Mouse (Mus musculus) bone marrow macrophage, adult 2 months (primary cell): Measurements from ENCODE around the gene Pheta1.

Experiments
- CTCF ChIP-seq: IDR thresholded peaks from 2 replicates; pipeline ENCODE4 v1.5.1; 2012; ENCODE audit warnings: low read depth, mild to moderate bottlenecking, low read length, moderate library complexity
- POLR2A ChIP-seq: IDR thresholded peaks from 2 replicates; pipeline ENCODE4 v1.6.1; 2012; ENCODE audit warnings: mild to moderate bottlenecking, low read depth, low read length, borderline replicate concordance

- TF ChIP-seq POLR2A = no peak
- no peak for TF ChIP-seq CTCF
Observed at GRCm38 (mm10) chr5:121821116-121821515, 27.7 kb upstream of the Pheta1 start.
